Mouse (Mus musculus) E14TG2a.4 (cell line): ENCODE data around the gene Olfr463.

Source experiments
- CTCF ChIP-seq: conservative IDR thresholded peaks from 2 replicates; pipeline ENCODE4 v1.5.1; 2014; ENCODE audit warnings: low read length
- POU5F1 ChIP-seq: IDR thresholded peaks from 2 replicates; pipeline ENCODE4 v1.6.1; 2014; ENCODE audit warnings: low read length, borderline replicate concordance

DNA sequence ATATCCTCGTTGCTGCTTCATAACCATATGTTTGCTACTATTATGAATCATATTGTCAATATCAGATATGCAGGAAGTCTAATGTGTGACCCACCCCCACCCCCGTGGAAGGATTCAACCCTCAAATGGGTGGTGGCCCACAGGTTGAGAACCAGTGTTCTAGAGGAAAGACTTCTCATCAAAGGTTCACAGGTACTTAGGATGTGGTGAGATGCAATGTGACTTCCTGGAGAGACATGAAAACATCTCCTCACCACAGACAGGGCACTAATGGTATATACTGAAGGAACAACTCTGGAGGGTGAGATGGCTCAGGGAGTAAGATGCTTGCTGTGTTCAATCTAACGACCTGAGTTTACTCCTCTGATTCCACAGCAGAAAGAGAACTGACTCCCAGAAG, 38.3 kb upstream of the Olfr463 start:
- TF ChIP-seq CTCF, result no peak
- TF ChIP-seq POU5F1, result no peak
